Mouse (Mus musculus) retina, adult 2 months (tissue): ENCODE results near the gene Clec10a.

Experiments used
- DNase-seq: peaks from one replicate; pipeline ENCODE4 v3.0.0-alpha.2; 2012; ENCODE audit warnings: low read depth, low spot score

The Clec10a gene

GRCm38 (mm10) chr11:70216103-70216502 lies 60.1 kb downstream of the Clec10a start:
- no peak for DNase-seq

GRCm38 (mm10) chr11:70218039-70218438 lies 62.0 kb downstream of the Clec10a start:
- DNase-seq: no peak

- no peak for DNase-seq
Measured at GRCm38 (mm10) chr11:70218741-70219470, 62.9 kb downstream of the Clec10a start.

- DNase-seq: no peak
Measured at GRCm38 (mm10) chr11:70219873-70220272, 63.9 kb downstream of the Clec10a start.

- DNase-seq: no peak
Measured at GRCm38 (mm10) chr11:70220323-70220722, 64.3 kb downstream of the Clec10a start.
